Mouse (Mus musculus): ENCODE results near the gene Tesmin. TPM values are rescaled to one million over a fixed set of nuclear protein-coding genes. Genes with fewer than 3 reads are reported as not detected.

Gene Tesmin
- polyA plus RNA-seq, 1 experiment from 2014 or later = 0.36 TPM

Other genes starting within 250 kb of the Tesmin start
- 155 TPM in 2 replicates for gene Mrpl21, start 106.0 kb upstream of the Tesmin start, polyA plus RNA-seq (2014; fragmentation: Nextera tagmentation; extraction: Ambion mirVana)
- gene Ighmbp2, start 105.8 kb upstream of the Tesmin start, polyA plus RNA-seq (2014; fragmentation: Nextera tagmentation; extraction: Ambion mirVana) = 9.1 and 9.5 TPM in 2 replicates
- gene Cpt1a, start 66.5 kb upstream of the Tesmin start, polyA plus RNA-seq (2014; fragmentation: Nextera tagmentation; extraction: Ambion mirVana) = 10.6 and 10.8 TPM in 2 replicates
- gene Gal, start 25.7 kb downstream of the Tesmin start, polyA plus RNA-seq (2014; fragmentation: Nextera tagmentation; extraction: Ambion mirVana) = 0.84 and 1.0 TPM in 2 replicates
- 78.5 and 87.6 TPM in 2 replicates for gene Ppp6r3, start 186.9 kb downstream of the Tesmin start, polyA plus RNA-seq (2014; fragmentation: Nextera tagmentation; extraction: Ambion mirVana)

Measured in limb, embryonic 11.5 days (tissue).